ENCODE assay signal across 15 mouse cellular contexts in the genomic region with DNA sequence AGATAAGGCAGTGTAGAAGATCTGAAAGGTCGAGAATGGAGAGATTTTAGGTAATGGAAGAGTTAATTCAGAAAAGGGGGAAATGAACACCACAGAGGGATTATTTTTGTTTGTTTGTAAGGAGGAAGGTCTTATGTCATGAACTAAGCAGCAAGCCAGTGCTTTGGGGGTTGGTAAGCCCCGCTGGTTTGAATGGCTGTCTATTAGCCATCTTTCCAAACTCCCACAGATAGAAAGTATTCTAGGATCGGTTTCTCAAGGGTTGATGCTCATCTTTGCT. TPM values are rescaled to one million over a fixed set of nuclear protein-coding genes. Genes with fewer than 3 reads are reported as not detected.
DNase-seq lines count a peak whose midpoint lies in the region; ATAC-seq and TF ChIP-seq lines count a peak whose summit lies in the region.
"Had no signal": no experiment of that assay in that cellular context is flagged by ENCODE, and none has a peak within 500 bp of the region (broad histone marks: within the 10 kb centered on the region; RNA-seq: fewer than 3 reads in every experiment).

No protein-coding gene starts in this region.

- no peak for TF ChIP-seq EP300 in lung, postnatal 0 days (IDR thresholded peaks at IDR 0.05)

- no peak overlapping the region for H3K9ac ChIP-seq in hindbrain, embryonic 16.5 days (ENCODE audit: low read depth, low read length)
- no peak overlapping the region for H3K9ac ChIP-seq in forebrain, embryonic 11.5 days (ENCODE audit: low read length)
- H3K9ac ChIP-seq in hindbrain, embryonic 12.5 days, result no peak overlapping the region
- no peak overlapping the region for H3K9ac ChIP-seq in midbrain, embryonic 16.5 days (ENCODE audit: low read depth, low read length)
- H3K9ac ChIP-seq in lung, postnatal 0 days (replicated peaks; ENCODE audit: low read depth), result no peak overlapping the region

- TF ChIP-seq CTCF in lung, postnatal 0 days (IDR thresholded peaks at IDR 0.05), result no peak

- H3K27me3 ChIP-seq in hindbrain, embryonic 10.5 days (ENCODE audit: insufficient read depth, poor library complexity, severe bottlenecking), result no peaks in the 10 kb centered on the region
- no peaks in the 10 kb centered on the region for H3K27me3 ChIP-seq in hindbrain, embryonic 16.5 days (replicated peaks; ENCODE audit: control insufficient read depth, insufficient read depth, low read length)
- no peaks in the 10 kb centered on the region for H3K27me3 ChIP-seq in forebrain, embryonic 11.5 days (ENCODE audit: control insufficient read depth, insufficient read depth, low read length)
- no peaks in the 10 kb centered on the region for H3K27me3 ChIP-seq in hindbrain, embryonic 12.5 days
- H3K27me3 ChIP-seq in midbrain, embryonic 16.5 days (ENCODE audit: control insufficient read depth, insufficient read depth, low read depth, low read length), result no peaks in the 10 kb centered on the region
- H3K27me3 ChIP-seq in lung, postnatal 0 days (replicated peaks; ENCODE audit: insufficient read depth, low read length), result no peaks in the 10 kb centered on the region

- WGBS in hindbrain, embryonic 10.5 days, result 58% methylated on average over 3 of the region's 3 CpGs
- 46% methylated on average over 3 of the region's 3 CpGs for WGBS in hindbrain, embryonic 16.5 days
- 49% methylated on average over 3 of the region's 3 CpGs for WGBS in forebrain, embryonic 11.5 days
- 36% methylated on average over 3 of the region's 3 CpGs for WGBS in hindbrain, embryonic 12.5 days
- 22% methylated on average over 3 of the region's 3 CpGs for WGBS in midbrain, embryonic 16.5 days
- 53% methylated on average over 3 of the region's 3 CpGs for WGBS in lung, postnatal 0 days

- H3K4me1 ChIP-seq in hindbrain, embryonic 10.5 days (replicated peaks), result peaks cover 71% of the 10 kb centered on the region
- peaks cover 12% of the 10 kb centered on the region for H3K4me1 ChIP-seq in hindbrain, embryonic 16.5 days (ENCODE audit: control insufficient read depth, insufficient read depth, low read depth, low read length)
- H3K4me1 ChIP-seq in forebrain, embryonic 11.5 days (replicated peaks; ENCODE audit: control insufficient read depth, insufficient read depth, low read length), result peaks cover 15% of the 10 kb centered on the region
- peaks cover 44% of the 10 kb centered on the region for H3K4me1 ChIP-seq in hindbrain, embryonic 12.5 days
- peaks cover 23% of the 10 kb centered on the region for H3K4me1 ChIP-seq in midbrain, embryonic 16.5 days (ENCODE audit: control insufficient read depth, insufficient read depth, low read length)
- 0 out of 2 replicates have a peak, but pooled peaks cover under 1% of the 10 kb centered on the region for H3K4me1 ChIP-seq in lung, postnatal 0 days (ENCODE audit: insufficient read depth, low read depth, low read length)

- peak overlapping the region; percentile 78 for H3K27ac ChIP-seq in hindbrain, embryonic 10.5 days
- H3K27ac ChIP-seq in hindbrain, embryonic 16.5 days (ENCODE audit: low read depth, low read length), result no peak overlapping the region
- no peak overlapping the region for H3K27ac ChIP-seq in forebrain, embryonic 11.5 days (ENCODE audit: low read depth, low read length)
- peak overlapping the region; percentile 74 for H3K27ac ChIP-seq in hindbrain, embryonic 12.5 days
- H3K27ac ChIP-seq in midbrain, embryonic 16.5 days (ENCODE audit: low read length), result peak overlapping the region; percentile 36; the same call in 1 of the 2 replicates
- H3K27ac ChIP-seq in lung, postnatal 0 days (ENCODE audit: low read length), result no peak overlapping the region

- H3K4me2 ChIP-seq in hindbrain, embryonic 16.5 days (ENCODE audit: low read length), result no peak overlapping the region
- H3K4me2 ChIP-seq in forebrain, embryonic 11.5 days (ENCODE audit: low read depth, low read length, severe bottlenecking), result no peak overlapping the region
- H3K4me2 ChIP-seq in hindbrain, embryonic 12.5 days (replicated peaks), result peak overlapping the region; percentile 25; the same call in 1 of the 2 replicates
- no peak overlapping the region for H3K4me2 ChIP-seq in midbrain, embryonic 16.5 days (ENCODE audit: low read length)
- H3K4me2 ChIP-seq in lung, postnatal 0 days (replicated peaks; ENCODE audit: low read depth, low read length), result no peak overlapping the region
- H3K4me2 ChIP-seq: liver, embryonic 11.5 days had no signal

- ATAC-seq in hindbrain, embryonic 16.5 days, result no peak
- ATAC-seq in forebrain, embryonic 11.5 days (replicated peaks; ENCODE audit: low FRiP score), result no peak
- ATAC-seq in hindbrain, embryonic 12.5 days (ENCODE audit: low FRiP score), result no peak
- no peak for ATAC-seq in midbrain, embryonic 16.5 days
- no peak for ATAC-seq in lung, postnatal 0 days
- no peak for ATAC-seq in cerebellum, adult (ENCODE audit: insufficient number of reproducible peaks, low FRiP score, low TSS enrichment)

- no peaks in the 10 kb centered on the region for H3K9me3 ChIP-seq in hindbrain, embryonic 10.5 days
- H3K9me3 ChIP-seq in hindbrain, embryonic 16.5 days (ENCODE audit: control insufficient read depth, low read length), result no peaks in the 10 kb centered on the region
- no peaks in the 10 kb centered on the region for H3K9me3 ChIP-seq in forebrain, embryonic 11.5 days (ENCODE audit: control insufficient read depth, low read length)
- H3K9me3 ChIP-seq in hindbrain, embryonic 12.5 days (replicated peaks), result no peaks in the 10 kb centered on the region
- H3K9me3 ChIP-seq in midbrain, embryonic 16.5 days (replicated peaks; ENCODE audit: control insufficient read depth, low read length, poor library complexity, severe bottlenecking), result no peaks in the 10 kb centered on the region
- H3K9me3 ChIP-seq in lung, postnatal 0 days (ENCODE audit: low read length), result no peaks in the 10 kb centered on the region

- H3K36me3 ChIP-seq in hindbrain, embryonic 10.5 days, result peaks cover 57% of the 10 kb centered on the region
- no peaks in the 10 kb centered on the region for H3K36me3 ChIP-seq in hindbrain, embryonic 16.5 days (ENCODE audit: control insufficient read depth, insufficient read depth, low read length)
- H3K36me3 ChIP-seq in forebrain, embryonic 11.5 days (ENCODE audit: control insufficient read depth, insufficient read depth, low read length), result no peaks in the 10 kb centered on the region; the same call in 1 of the 2 replicates
- H3K36me3 ChIP-seq in hindbrain, embryonic 12.5 days, result no peaks in the 10 kb centered on the region
- no peaks in the 10 kb centered on the region for H3K36me3 ChIP-seq in midbrain, embryonic 16.5 days (ENCODE audit: control insufficient read depth, insufficient read depth, low read length)
- H3K36me3 ChIP-seq in lung, postnatal 0 days (ENCODE audit: insufficient read depth, low read length), result no peaks in the 10 kb centered on the region

- no peak for DNase-seq in hindbrain, embryonic 10.5 days (ENCODE audit: low spot score)
- DNase-seq in forebrain, embryonic 11.5 days (ENCODE audit: low spot score), result peak; percentile 5
- no peak for DNase-seq in lung, postnatal 0 days (ENCODE audit: low spot score)
- DNase-seq: adrenal gland, adult 2 months; gastrocnemius, postnatal 36 days; heart, postnatal 36 days; kidney, adult 2 months; lung, postnatal 10 days; thymus, postnatal 4 days had no signal

- no peak overlapping the region for H3K4me3 ChIP-seq in hindbrain, embryonic 10.5 days
- H3K4me3 ChIP-seq in hindbrain, embryonic 16.5 days (ENCODE audit: low read length), result no peak overlapping the region
- H3K4me3 ChIP-seq in forebrain, embryonic 11.5 days (ENCODE audit: low read depth, low read length), result no peak overlapping the region
- no peak overlapping the region for H3K4me3 ChIP-seq in hindbrain, embryonic 12.5 days
- no peak overlapping the region for H3K4me3 ChIP-seq in midbrain, embryonic 16.5 days (ENCODE audit: low read depth, low read length)
- H3K4me3 ChIP-seq in lung, postnatal 0 days (ENCODE audit: low read depth, low read length), result no peak overlapping the region
- H3K4me3 ChIP-seq: erythroblast, embryonic 14.5 days had no signal

RNA-seq across cellular contexts. Expression of a gene that starts 28.0 kb away (rescaled TPM):
- 49.3 and 54.1 TPM in 2 replicates for polyA plus RNA-seq in hindbrain, embryonic 10.5 days (2016; fragmentation: Nextera tagmentation; extraction: Ambion mirVana)
- 30.3 and 36.8 TPM in 2 replicates for polyA plus RNA-seq in hindbrain, embryonic 16.5 days (2015; fragmentation: Nextera tagmentation; extraction: Ambion mirVana)
- 45.6 and 50.0 TPM in 2 replicates for polyA plus RNA-seq in forebrain, embryonic 11.5 days (2014; fragmentation: Nextera tagmentation; extraction: Ambion mirVana)
- polyA plus RNA-seq in hindbrain, embryonic 12.5 days (2016; fragmentation: Nextera tagmentation; extraction: Ambion mirVana), result 47.3 and 60.5 TPM in 2 replicates
- 24.6 and 26.7 TPM in 2 replicates for polyA plus RNA-seq in midbrain, embryonic 16.5 days (2015; fragmentation: Nextera tagmentation; extraction: Ambion mirVana)
- 36.4 and 44.9 TPM in 2 replicates for polyA plus RNA-seq in lung, postnatal 0 days (2015; fragmentation: Nextera tagmentation; extraction: Ambion mirVana)

Comparison
In these comparisons a context has a peak if more than half of its experiments do, and no peak if none do; other contexts are left out.
1. H3K27ac ChIP-seq: peak in hindbrain, embryonic 10.5 days (single experiment), hindbrain, embryonic 12.5 days (single experiment) and midbrain, embryonic 16.5 days (single experiment); none in hindbrain, embryonic 16.5 days (single experiment), forebrain, embryonic 11.5 days (single experiment) and lung, postnatal 0 days (single experiment).